Mouse (Mus musculus): ENCODE results near the gene Prpmp5.
"Not testable (repeated sequence)": the region's sequence is repeated elsewhere in the genome, so short reads cannot be mapped to it uniquely, and the experiment has no call there.

Gene Prpmp5

DNA sequence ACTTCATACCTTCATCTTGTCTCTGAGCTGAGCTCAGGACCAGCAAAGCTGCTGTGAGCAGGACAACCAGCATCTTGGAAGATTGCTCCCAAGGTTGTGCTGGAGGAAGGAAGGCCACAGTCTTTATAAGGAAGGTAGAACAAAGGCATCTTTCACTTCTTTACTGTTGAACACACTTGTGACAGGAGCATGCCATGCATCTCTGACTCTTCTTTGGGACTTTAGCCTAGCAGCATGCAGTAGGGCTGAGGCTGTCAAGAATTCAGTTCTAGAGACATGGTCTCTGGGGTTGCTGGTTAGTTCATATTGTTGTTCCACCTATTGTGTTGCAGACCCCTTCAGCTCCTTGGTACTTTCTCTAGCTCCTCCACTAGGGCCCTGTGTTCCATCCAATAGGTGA lies at the start of gene Prpmp5:
TSS of gene Prpmp5 (minus strand) at position 101 of the 400 bp plus-strand sequence.
- DNase-seq (ENCODE audit: low spot score in 2 of 2), result not testable (repeated sequence)

- not testable (repeated sequence) for DNase-seq (ENCODE audit: low spot score in 2 of 2)
These were observed 49.5 kb upstream of the Prpmp5 start, which contains the start of gene Gm8882 for GRCm38 (mm10) chr6:132364034-132364433. TSS of gene Gm8882 (minus strand) at chr6:132364134.
